Mouse (Mus musculus): ENCODE data around the gene Tjp1. TPM values are rescaled to one million over a fixed set of nuclear protein-coding genes. Genes with fewer than 3 reads are reported as not detected.

The Tjp1 gene
- polyA plus RNA-seq, 3 experiments from 2014 or later = not detected

- no peak for ATAC-seq
These were observed 97.2 kb downstream of the Tjp1 start for GRCm38 (mm10) chr7:65430401-65430800.

GRCm38 (mm10) chr7:65424519-65424918 lies 103.1 kb downstream of the Tjp1 start:
- ATAC-seq = no peak

GRCm38 (mm10) chr7:65422456-65422855 lies 105.1 kb downstream of the Tjp1 start:
- no peak for ATAC-seq

GRCm38 (mm10) chr7:65421451-65421850 lies 106.1 kb downstream of the Tjp1 start:
- ATAC-seq = no peak

GRCm38 (mm10) chr7:65419926-65420325 lies 107.7 kb downstream of the Tjp1 start:
- ATAC-seq = no peak

- no peak for ATAC-seq
These were observed 108.6 kb downstream of the Tjp1 start for GRCm38 (mm10) chr7:65419012-65419411.

GRCm38 (mm10) chr7:65418366-65418911 lies 109.1 kb downstream of the Tjp1 start:
- ATAC-seq = no peak

- no peak for ATAC-seq
These were observed 110.1 kb downstream of the Tjp1 start for GRCm38 (mm10) chr7:65417231-65418100.

- ATAC-seq = no peak
These were observed 111.1 kb downstream of the Tjp1 start for GRCm38 (mm10) chr7:65416506-65416905.

- no peak for ATAC-seq
These were observed 113.3 kb downstream of the Tjp1 start for GRCm38 (mm10) chr7:65413946-65414945.

GRCm38 (mm10) chr7:65410668-65411067 lies 116.9 kb downstream of the Tjp1 start:
- no peak for ATAC-seq

- no peak for ATAC-seq
These were observed 121.2 kb downstream of the Tjp1 start for GRCm38 (mm10) chr7:65406427-65406826.

GRCm38 (mm10) chr7:65402516-65402915 lies 125.1 kb downstream of the Tjp1 start:
- no peak for ATAC-seq

GRCm38 (mm10) chr7:65401622-65402021 lies 126.0 kb downstream of the Tjp1 start:
- ATAC-seq = no peak

- ATAC-seq = no peak
These were observed 131.7 kb downstream of the Tjp1 start for GRCm38 (mm10) chr7:65395891-65396290.

GRCm38 (mm10) chr7:65395166-65395565 lies 132.4 kb downstream of the Tjp1 start:
- no peak for ATAC-seq

GRCm38 (mm10) chr7:65394672-65395071 lies 132.9 kb downstream of the Tjp1 start:
- ATAC-seq = no peak

- no peak for ATAC-seq
These were observed 133.7 kb downstream of the Tjp1 start for GRCm38 (mm10) chr7:65393704-65394452.

GRCm38 (mm10) chr7:65392986-65393385 lies 134.6 kb downstream of the Tjp1 start:
- ATAC-seq = no peak

GRCm38 (mm10) chr7:65389539-65389938 lies 138.0 kb downstream of the Tjp1 start:
- ATAC-seq = no peak

GRCm38 (mm10) chr7:65388243-65389013 lies 139.2 kb downstream of the Tjp1 start:
- no peak for ATAC-seq

Measured in inflammation-experienced regulatory T-cells, adult 6 months (primary cell).